Mouse (Mus musculus) megakaryocyte, embryonic 14.5 days (primary cell): ENCODE measurements around the gene Atp5d.

Experiments
- FLI1 ChIP-seq: IDR thresholded peaks from 2 replicates; pipeline ENCODE4 v1.6.1; 2012; ENCODE audit warnings: low read length, inconsistent platforms, mixed read lengths
- GATA1 ChIP-seq: IDR thresholded peaks from 3 replicates; pipeline ENCODE4 v1.6.1; 2012; ENCODE audit warnings: mixed read lengths, low read length, inconsistent platforms, borderline replicate concordance

DNA sequence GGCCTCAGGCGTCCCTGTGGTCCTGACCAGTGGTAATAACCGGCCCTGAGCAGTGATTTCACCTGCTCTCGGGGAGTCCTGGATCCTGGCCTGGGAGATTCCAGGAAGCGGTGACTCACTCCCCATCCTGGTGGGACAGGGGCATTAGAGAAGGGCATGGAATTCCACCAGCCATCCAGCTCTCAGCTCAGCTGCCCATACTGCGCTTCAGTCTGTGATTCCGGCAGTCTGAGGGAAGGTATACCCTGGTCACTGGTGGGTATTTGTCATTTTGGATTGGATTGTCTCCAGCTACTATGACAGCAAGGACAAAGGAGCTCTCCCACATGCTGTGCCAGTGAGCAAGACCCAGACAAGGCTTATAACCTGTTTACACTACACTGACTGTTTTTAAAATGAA lies 30.8 kb upstream of the Atp5d start:
- no peak for TF ChIP-seq GATA1
- TF ChIP-seq FLI1: no peak
